ENCODE assay signal across 18 mouse cellular contexts in the genomic region with DNA sequence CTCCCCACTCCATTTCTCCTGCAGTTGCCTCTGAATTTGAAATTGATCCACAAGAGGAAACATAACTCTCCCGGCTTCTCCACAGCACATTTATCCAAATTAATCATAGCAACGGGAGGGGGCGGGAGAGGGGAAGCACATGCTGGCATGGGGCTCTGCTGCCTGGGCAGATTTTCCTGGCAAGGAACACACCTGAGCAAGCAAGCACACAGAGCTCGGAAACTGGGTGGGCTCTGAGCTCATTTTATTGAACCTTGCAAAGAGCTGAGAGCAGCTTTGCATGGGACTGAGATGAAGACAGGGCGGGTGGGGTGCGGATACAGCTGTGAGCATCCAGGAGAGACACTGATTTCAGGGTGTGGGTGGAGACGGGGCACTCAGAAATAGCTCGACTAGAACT.
A peak's percentile ranks its signal among the peaks of the same experiment; 100 is the strongest.
DNase-seq lines count a peak whose midpoint lies in the region; ATAC-seq lines count a peak whose summit lies in the region.
"Had no signal": no experiment of that assay in that cellular context is flagged by ENCODE, and none has a peak within 500 bp of the region (broad histone marks: within the 10 kb centered on the region; RNA-seq: fewer than 3 reads in every experiment).

No protein-coding gene starts in this region.

- whole genome bisulfite sequencing in hindbrain, embryonic 14.5 days, result 72% methylated on average over 8 of the region's 8 CpGs
- 75% methylated on average over 8 of the region's 8 CpGs for WGBS in hindbrain, embryonic 10.5 days
- 82% methylated on average over 8 of the region's 8 CpGs for WGBS in midbrain, embryonic 11.5 days
- WGBS in midbrain, embryonic 14.5 days, result 77% methylated on average over 8 of the region's 8 CpGs

- H3K27ac ChIP-seq in hindbrain, embryonic 14.5 days, result no peak overlapping the region
- no peak overlapping the region for H3K27ac ChIP-seq in hindbrain, embryonic 10.5 days
- H3K27ac ChIP-seq in midbrain, embryonic 11.5 days (ENCODE audit: low read depth, low read length), result no peak overlapping the region
- no peak overlapping the region for H3K27ac ChIP-seq in midbrain, embryonic 14.5 days (replicated peaks; ENCODE audit: low read depth, low read length)
- H3K27ac ChIP-seq: kidney, embryonic 15.5 days; liver, embryonic 14.5 days had no signal

- no peaks in the 10 kb centered on the region for H3K27me3 ChIP-seq in hindbrain, embryonic 14.5 days (ENCODE audit: control insufficient read depth, insufficient read depth, low read length)
- H3K27me3 ChIP-seq in hindbrain, embryonic 10.5 days (ENCODE audit: insufficient read depth, poor library complexity, severe bottlenecking), result no peaks in the 10 kb centered on the region
- no peaks in the 10 kb centered on the region for H3K27me3 ChIP-seq in midbrain, embryonic 11.5 days (ENCODE audit: control insufficient read depth, insufficient read depth, low read length)
- H3K27me3 ChIP-seq in midbrain, embryonic 14.5 days (ENCODE audit: control insufficient read depth, insufficient read depth, low read length), result no peaks in the 10 kb centered on the region
- H3K27me3 ChIP-seq: kidney, embryonic 15.5 days; megakaryocyte, embryonic 14.5 days had no signal

- H3K4me1 ChIP-seq in hindbrain, embryonic 14.5 days (replicated peaks; ENCODE audit: control insufficient read depth, insufficient read depth, low read length), result peaks cover 21% of the 10 kb centered on the region
- peaks cover 15% of the 10 kb centered on the region for H3K4me1 ChIP-seq in hindbrain, embryonic 10.5 days (replicated peaks)
- peaks cover 3% of the 10 kb centered on the region for H3K4me1 ChIP-seq in midbrain, embryonic 11.5 days (ENCODE audit: control insufficient read depth, insufficient read depth, low read length)
- peaks cover 12% of the 10 kb centered on the region for H3K4me1 ChIP-seq in midbrain, embryonic 14.5 days (ENCODE audit: control insufficient read depth, insufficient read depth, low read length)
- H3K4me1 ChIP-seq: megakaryocyte, embryonic 14.5 days had no signal

- H3K36me3 ChIP-seq in hindbrain, embryonic 14.5 days (replicated peaks; ENCODE audit: control insufficient read depth, insufficient read depth), result no peaks in the 10 kb centered on the region
- no peaks in the 10 kb centered on the region for H3K36me3 ChIP-seq in hindbrain, embryonic 10.5 days
- no peaks in the 10 kb centered on the region for H3K36me3 ChIP-seq in midbrain, embryonic 11.5 days (ENCODE audit: control insufficient read depth, insufficient read depth, low read length)
- no peaks in the 10 kb centered on the region for H3K36me3 ChIP-seq in midbrain, embryonic 14.5 days (ENCODE audit: control insufficient read depth, insufficient read depth, low read length)
- H3K36me3 ChIP-seq: G1E; kidney, embryonic 15.5 days had no signal

- no peak overlapping the region for H3K4me3 ChIP-seq in hindbrain, embryonic 14.5 days (replicated peaks; ENCODE audit: low read length)
- H3K4me3 ChIP-seq in hindbrain, embryonic 10.5 days, result no peak overlapping the region
- H3K4me3 ChIP-seq in midbrain, embryonic 11.5 days (ENCODE audit: low read depth, low read length), result no peak overlapping the region
- H3K4me3 ChIP-seq in midbrain, embryonic 14.5 days (replicated peaks; ENCODE audit: low read depth, low read length), result no peak overlapping the region
- H3K4me3 ChIP-seq: kidney, embryonic 15.5 days; megakaryocyte, embryonic 14.5 days; myocyte had no signal

- no peaks in the 10 kb centered on the region for H3K9me3 ChIP-seq in hindbrain, embryonic 14.5 days (ENCODE audit: control insufficient read depth, low read length)
- 0 out of 2 replicates have a peak, but pooled peaks cover 2% of the 10 kb centered on the region for H3K9me3 ChIP-seq in hindbrain, embryonic 10.5 days
- H3K9me3 ChIP-seq in midbrain, embryonic 11.5 days (ENCODE audit: control insufficient read depth, low read length), result no peaks in the 10 kb centered on the region
- H3K9me3 ChIP-seq in midbrain, embryonic 14.5 days (ENCODE audit: control insufficient read depth, low read length), result no peaks in the 10 kb centered on the region
- H3K9me3 ChIP-seq: kidney, embryonic 15.5 days had no signal

- DNase-seq in hindbrain, embryonic 14.5 days (ENCODE audit: low spot score), result no peak
- DNase-seq in hindbrain, embryonic 10.5 days (ENCODE audit: low spot score), result no peak
- peak; percentile 56 for DNase-seq in midbrain, embryonic 11.5 days (ENCODE audit: low spot score, missing footprints)
- DNase-seq in midbrain, embryonic 14.5 days, result no peak
- DNase-seq in layer of hippocampus, postnatal 36 days, result peak; percentile 41 to 56
- DNase-seq in right cerebral cortex, postnatal 14 days, result peak; percentile 30
- DNase-seq: adrenal gland, adult 2 months; cerebellum, adult 11-12 months; forebrain, postnatal 0 days; gastrocnemius, postnatal 36 days; lung, postnatal 10 days had no signal

- H3K4me2 ChIP-seq in hindbrain, embryonic 14.5 days (replicated peaks), result no peak overlapping the region
- H3K4me2 ChIP-seq in midbrain, embryonic 11.5 days, result no peak overlapping the region
- no peak overlapping the region for H3K4me2 ChIP-seq in midbrain, embryonic 14.5 days (ENCODE audit: low read length)
- H3K4me2 ChIP-seq: heart, embryonic 11.5 days; kidney, embryonic 15.5 days had no signal

- H3K9ac ChIP-seq in hindbrain, embryonic 14.5 days, result 0 out of 2 replicates have a peak overlapping the region, but pooled peaks have one; percentile 24
- no peak overlapping the region for H3K9ac ChIP-seq in midbrain, embryonic 11.5 days (ENCODE audit: low read length)
- H3K9ac ChIP-seq in midbrain, embryonic 14.5 days (replicated peaks; ENCODE audit: low read length), result no peak overlapping the region
- H3K9ac ChIP-seq: forebrain, postnatal 0 days; kidney, embryonic 15.5 days; liver, embryonic 14.5 days had no signal

- no peak for ATAC-seq in hindbrain, embryonic 14.5 days (ENCODE audit: low FRiP score)
- ATAC-seq in midbrain, embryonic 11.5 days (ENCODE audit: low FRiP score), result no peak
- ATAC-seq in midbrain, embryonic 14.5 days (ENCODE audit: low FRiP score, low TSS enrichment), result no peak
- no peak for ATAC-seq in erythroid progenitor cell, adult 5-6 weeks (replicated peaks; ENCODE audit: low FRiP score, poor library complexity, severe bottlenecking)
- ATAC-seq: forebrain, postnatal 0 days had no signal

Comparison
In these comparisons a context has a peak if more than half of its experiments do, and no peak if none do; other contexts are left out.
1. DNase-seq: peak in midbrain, embryonic 11.5 days (single experiment), layer of hippocampus, postnatal 36 days (2 of 2) and right cerebral cortex, postnatal 14 days (single experiment); none in hindbrain, embryonic 14.5 days (single experiment), hindbrain, embryonic 10.5 days (single experiment) and midbrain, embryonic 14.5 days (single experiment).